Mouse (Mus musculus) E14TG2a.4 (cell line): ENCODE data around the gene Gm49396.

Source experiments
- H3K27me3 ChIP-seq: 2 replicates; pipeline ENCODE4 v1.6.1; 2014; ENCODE audit warnings: low read length, control low read depth; ENCODE audit not compliant: insufficient read depth
- H3K36me3 ChIP-seq: 2 replicates; pipeline ENCODE4 v1.6.1; 2014; ENCODE audit warnings: low read length, control low read depth; ENCODE audit not compliant: insufficient read depth
- H3K4me1 ChIP-seq: replicated peaks from 2 replicates; pipeline ENCODE4 v1.6.1; 2014; ENCODE audit warnings: low read depth, low read length, control low read depth
- H3K4me3 ChIP-seq: replicated peaks from 2 replicates; pipeline ENCODE4 v1.5.1; 2014; ENCODE audit warnings: mild to moderate bottlenecking, low read length
- H3K9me3 ChIP-seq: 2 replicates; pipeline ENCODE4 v1.6.1; 2014; ENCODE audit warnings: low read length, control low read depth
- CTCF ChIP-seq: conservative IDR thresholded peaks from 2 replicates; pipeline ENCODE4 v1.5.1; 2014; ENCODE audit warnings: low read length
- NANOG ChIP-seq: IDR thresholded peaks from 2 replicates; pipeline ENCODE4 v1.6.1; 2014; ENCODE audit warnings: borderline replicate concordance, low read length, mixed read lengths
- POU5F1 ChIP-seq: IDR thresholded peaks from 2 replicates; pipeline ENCODE4 v1.6.1; 2014; ENCODE audit warnings: low read length, borderline replicate concordance

Gm49396 gene

DNA sequence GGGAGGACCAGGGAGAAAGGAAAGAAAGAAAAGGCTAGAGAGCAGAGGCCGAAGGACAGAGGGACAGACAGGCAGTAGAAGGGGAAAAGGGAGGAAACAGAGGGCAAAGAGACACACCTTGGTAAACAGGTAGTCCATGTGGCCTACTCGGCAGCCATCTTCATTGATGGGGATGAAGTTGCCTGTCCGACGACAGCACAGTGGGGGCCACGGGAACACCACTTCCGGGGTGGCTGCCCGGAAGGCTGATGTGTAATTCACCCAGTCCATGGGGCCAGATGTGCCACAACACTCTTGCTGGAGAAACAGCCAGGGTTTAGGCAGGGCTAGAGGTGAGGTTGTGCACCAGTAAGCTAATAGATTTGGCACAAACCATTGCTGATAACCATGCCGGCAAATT, 41.8 kb downstream of the Gm49396 start:
- no peak for TF ChIP-seq POU5F1
- no peak for TF ChIP-seq CTCF
- no peak for TF ChIP-seq NANOG

DNA sequence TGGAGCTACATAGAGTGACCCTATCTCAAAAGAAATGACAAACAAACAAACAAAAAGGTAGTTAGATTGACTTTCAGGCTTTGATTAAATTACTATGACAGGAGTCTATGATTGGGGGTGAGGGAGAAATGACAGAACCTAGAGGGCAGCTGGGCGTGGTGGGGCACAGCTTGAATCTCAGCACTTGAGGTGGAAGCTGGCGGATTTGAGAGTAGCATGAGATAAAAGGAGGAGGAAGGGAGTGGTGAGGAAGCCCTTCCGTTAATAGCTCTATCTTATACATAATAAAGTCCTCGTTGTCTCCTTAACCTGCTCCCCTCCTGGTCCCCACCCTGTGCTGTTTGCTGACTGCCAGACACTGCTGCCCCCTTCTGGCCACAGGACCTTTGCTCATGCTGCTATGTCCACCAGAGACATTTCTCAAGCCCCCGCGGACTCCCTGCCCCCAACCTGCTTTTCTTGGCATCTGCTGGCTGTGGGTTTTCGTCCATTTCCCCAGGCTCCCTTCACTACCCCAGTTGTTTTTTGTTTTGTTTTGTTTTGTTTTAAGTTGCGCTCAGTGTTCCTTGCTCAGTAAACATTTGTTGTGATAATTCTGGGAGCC, 44.7 kb downstream of the Gm49396 start:
- Histone ChIP-seq H3K4me3 (peak overlapping the region; percentile 61), H3K4me1 (peaks cover 89% of the 10 kb centered on the region), H3K9me3 (no peaks in the 10 kb centered on the region), H3K27me3 (peaks cover 5% of the 10 kb centered on the region; the same call in 1 of the 2 replicates), H3K36me3 (no peaks in the 10 kb centered on the region; the same call in 1 of the 2 replicates)
- TF ChIP-seq POU5F1 (no peak), CTCF (peak; percentile 74), NANOG (peak; percentile 17; the same call in 1 of the 2 replicates)

More for the DNA sequence above, 41.8 kb downstream of the Gm49396 start:
- H3K9me3 ChIP-seq: no peaks in the 10 kb centered on the region
- H3K4me3 ChIP-seq: 0 out of 2 replicates have a peak overlapping the region, but pooled peaks have one; percentile 26
- peaks cover 98% of the 10 kb centered on the region for H3K4me1 ChIP-seq
- H3K36me3 ChIP-seq: no peaks in the 10 kb centered on the region; the same call in 1 of the 2 replicates
- no peaks in the 10 kb centered on the region for H3K27me3 ChIP-seq

DNA sequence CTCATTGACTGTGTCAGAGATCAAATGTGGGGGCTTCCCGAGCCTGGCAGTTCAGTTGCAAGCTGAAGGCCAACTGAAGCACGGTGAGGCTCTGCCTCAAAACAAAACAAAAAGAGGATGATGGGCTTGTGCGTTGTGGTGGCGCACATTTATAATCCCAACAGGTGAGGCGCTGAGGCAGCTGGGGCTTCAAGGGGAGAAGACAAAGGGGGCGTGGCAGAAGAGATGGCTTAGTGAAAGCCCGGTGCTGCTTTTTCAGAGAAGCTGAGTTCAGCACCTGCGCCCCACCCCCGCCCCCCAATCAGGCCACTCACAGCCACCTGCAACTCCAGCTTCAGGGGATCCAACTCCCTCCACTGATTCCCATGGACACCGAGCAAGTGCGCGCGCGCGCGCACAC, 45.3 kb downstream of the Gm49396 start:
- TF ChIP-seq CTCF: no peak
- no peak for TF ChIP-seq NANOG
- no peak for TF ChIP-seq POU5F1
- Histone ChIP-seq H3K9me3 (no peaks in the 10 kb centered on the region), H3K27me3 (peaks cover 5% of the 10 kb centered on the region; the same call in 1 of the 2 replicates), H3K4me3 (peak overlapping the region; percentile 61), H3K36me3 (no peaks in the 10 kb centered on the region; the same call in 1 of the 2 replicates), H3K4me1 (peaks cover 89% of the 10 kb centered on the region)

DNA sequence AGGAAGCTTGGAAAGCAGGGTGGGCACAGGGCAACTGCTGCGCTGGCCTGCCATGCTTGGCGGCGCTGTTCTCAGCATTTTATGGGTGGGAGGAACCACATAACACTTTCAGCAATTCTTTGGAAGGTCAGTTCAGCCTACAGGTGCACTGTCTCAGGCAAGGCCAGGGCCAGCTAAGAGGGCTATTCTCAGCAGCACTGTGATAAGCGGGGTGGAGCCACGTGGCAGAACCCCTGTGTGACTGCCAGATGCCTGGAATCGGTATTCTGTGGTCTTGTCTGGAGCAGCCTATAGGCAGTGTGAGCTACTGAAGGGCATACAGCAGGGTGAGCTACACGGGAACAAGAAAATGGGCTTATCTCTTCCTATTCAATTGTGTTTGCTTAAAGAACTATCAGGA, 46.9 kb downstream of the Gm49396 start:
- Histone ChIP-seq H3K9me3 (0 out of 2 replicates have a peak, but pooled peaks cover 2% of the 10 kb centered on the region), H3K36me3 (no peaks in the 10 kb centered on the region; the same call in 1 of the 2 replicates), H3K27me3 (peaks cover 5% of the 10 kb centered on the region; the same call in 1 of the 2 replicates), H3K4me1 (peaks cover 73% of the 10 kb centered on the region), H3K4me3 (peak overlapping the region; percentile 57)
- TF ChIP-seq NANOG (no peak), CTCF (peak; percentile 10; the same call in 1 of the 2 replicates)

DNA sequence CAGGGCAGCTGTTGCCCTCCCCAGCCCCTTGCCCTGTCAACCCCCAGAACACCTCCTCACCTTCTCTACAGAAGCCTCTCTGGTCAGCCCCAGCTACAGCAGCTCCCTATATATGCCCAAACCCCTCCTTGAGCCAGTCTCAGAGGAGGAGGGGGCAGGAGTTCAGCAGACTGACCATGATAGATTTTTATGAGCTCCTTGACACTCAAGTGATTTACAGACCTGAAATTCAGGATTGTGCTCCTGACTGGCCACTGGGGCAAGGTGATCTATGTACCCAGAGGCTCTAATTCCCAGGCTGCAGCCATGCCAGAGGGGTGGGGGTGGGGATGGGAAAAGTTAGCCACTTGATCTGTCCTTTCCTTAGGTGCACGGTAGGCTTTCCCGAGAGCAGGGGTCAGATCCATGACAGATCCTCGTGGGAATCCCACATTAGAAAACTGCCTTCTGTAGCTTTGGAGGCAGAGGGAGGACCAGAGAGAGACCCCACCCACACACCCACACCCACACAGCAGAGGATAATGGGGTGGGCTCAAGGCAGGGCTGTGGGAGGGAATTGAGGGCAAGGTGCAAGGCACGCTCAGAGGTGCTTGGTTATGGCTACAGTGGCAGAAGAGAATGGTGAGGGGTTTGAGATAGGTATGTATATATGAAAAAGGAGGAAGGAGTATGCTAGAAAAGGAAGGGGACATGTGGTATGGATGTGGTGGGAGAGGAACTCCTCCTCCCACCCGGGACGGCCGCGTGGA, 49.7 kb downstream of the Gm49396 start, which contains the start of gene Upk1a:
Gene Upk1a (minus strand): TSS at position 194 of the 749 bp plus-strand sequence.
- Histone ChIP-seq H3K4me3 (no peak within 1 kb of the TSS), H3K9me3 (0 out of 2 replicates have a peak, but pooled peaks cover 4% of the 10 kb centered on the region), H3K27me3 (peaks cover 5% of the 10 kb centered on the region; the same call in 1 of the 2 replicates), H3K4me1 (peaks cover 70% of the 10 kb centered on the region), H3K36me3 (peaks cover 21% of the 10 kb centered on the region)
- TF ChIP-seq NANOG (no peak), POU5F1 (no peak), CTCF (no peak)

DNA sequence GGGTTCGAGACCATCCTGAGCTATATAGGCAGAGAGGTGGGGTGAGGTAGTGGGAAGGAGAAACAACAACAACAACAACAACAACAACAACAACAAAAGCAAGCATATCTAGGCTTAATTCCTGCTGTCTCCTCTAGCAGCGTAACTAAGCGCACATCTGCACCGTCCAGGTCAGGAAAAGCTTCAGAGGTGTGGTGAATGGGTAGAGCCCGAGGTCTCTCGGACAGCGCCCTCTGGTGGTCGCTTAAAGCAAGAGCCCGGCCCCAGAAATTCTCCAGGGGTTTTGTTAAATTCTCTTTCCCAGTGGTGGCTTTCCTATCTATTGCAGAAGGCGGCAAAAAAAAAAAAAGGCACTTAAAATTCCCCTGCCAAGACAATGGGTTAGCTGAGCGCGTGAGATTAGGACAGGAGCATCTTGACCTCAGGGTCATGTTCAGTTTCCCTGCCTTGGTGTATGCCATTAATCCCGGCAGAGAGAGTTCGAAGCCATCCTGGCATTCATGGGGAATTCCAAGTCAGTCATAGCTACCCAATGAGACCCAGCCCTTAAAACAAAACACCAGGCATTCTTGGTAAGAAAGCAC, 50.5 kb downstream of the Gm49396 start:
- peaks cover 29% of the 10 kb centered on the region for H3K36me3 ChIP-seq
- TF ChIP-seq CTCF (peak; percentile 59), POU5F1 (no peak), NANOG (no peak)
- H3K27me3 ChIP-seq: peaks cover 5% of the 10 kb centered on the region; the same call in 1 of the 2 replicates
- 0 out of 2 replicates have a peak, but pooled peaks cover 4% of the 10 kb centered on the region for H3K9me3 ChIP-seq
- peaks cover 68% of the 10 kb centered on the region for H3K4me1 ChIP-seq
- no peak overlapping the region for H3K4me3 ChIP-seq

DNA sequence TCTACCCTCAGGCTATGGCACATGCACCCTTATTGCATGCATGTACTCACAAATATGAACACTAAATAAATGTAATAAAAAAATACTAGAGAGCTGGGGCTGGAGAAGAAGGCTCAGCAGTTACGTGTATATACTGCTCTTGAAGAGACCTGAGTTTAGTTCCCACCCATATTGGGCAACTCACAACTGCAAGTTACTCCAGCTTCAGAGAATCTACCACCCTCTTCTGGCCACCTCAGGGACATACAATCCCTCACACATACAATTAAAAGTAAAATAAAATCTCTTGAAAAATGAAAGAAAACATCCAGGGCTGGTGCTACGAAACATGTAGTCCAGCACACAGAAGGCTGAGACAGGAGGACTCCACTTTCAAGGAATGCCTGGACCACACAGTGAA, 51.3 kb downstream of the Gm49396 start:
- peaks cover 66% of the 10 kb centered on the region for H3K4me1 ChIP-seq
- no peak overlapping the region for H3K4me3 ChIP-seq
- peaks cover 36% of the 10 kb centered on the region for H3K36me3 ChIP-seq
- 0 out of 2 replicates have a peak, but pooled peaks cover 4% of the 10 kb centered on the region for H3K9me3 ChIP-seq
- no peak for TF ChIP-seq NANOG
- peak; percentile 18; the same call in 1 of the 2 replicates for TF ChIP-seq CTCF
- H3K27me3 ChIP-seq: peaks cover 5% of the 10 kb centered on the region; the same call in 1 of the 2 replicates

DNA sequence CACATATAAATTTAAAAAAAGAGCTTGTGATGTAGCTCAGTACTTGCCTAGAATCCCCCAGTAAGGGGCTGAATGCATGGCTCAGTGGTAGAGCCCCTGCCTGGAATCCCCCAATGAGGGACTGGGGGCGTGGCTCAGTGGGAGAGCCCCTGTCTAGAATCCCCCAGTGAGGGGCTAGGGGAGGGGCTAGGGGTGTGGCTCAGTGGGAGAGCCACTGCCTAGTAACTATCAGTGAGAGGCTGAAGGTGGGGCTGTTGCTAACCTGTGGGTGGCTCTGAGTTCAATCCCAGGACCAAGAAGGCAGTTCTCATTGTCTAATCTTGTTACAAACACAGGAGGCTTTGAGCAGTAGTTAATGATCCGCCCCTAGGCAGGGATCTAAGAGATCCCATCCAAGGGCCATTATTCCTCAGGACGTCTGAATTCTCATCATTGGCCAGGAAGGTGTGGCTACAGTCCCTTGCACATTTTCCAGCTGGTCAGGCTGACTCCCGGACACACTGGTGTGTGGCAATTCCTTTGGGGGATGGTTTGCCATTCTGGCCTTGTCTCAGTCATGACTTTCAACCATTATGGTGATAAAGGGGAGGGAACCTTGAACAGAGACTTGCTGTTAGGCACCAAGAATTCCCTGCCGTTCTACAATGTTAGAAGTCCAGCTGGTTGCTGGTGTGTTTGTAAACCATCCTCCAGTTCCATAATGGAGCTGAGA, 52.1 kb downstream of the Gm49396 start:
- TF ChIP-seq CTCF: no peak
- TF ChIP-seq POU5F1: no peak
- TF ChIP-seq NANOG: no peak
- Histone ChIP-seq H3K4me3 (no peak overlapping the region), H3K4me1 (peaks cover 63% of the 10 kb centered on the region), H3K36me3 (peaks cover 37% of the 10 kb centered on the region), H3K9me3 (0 out of 2 replicates have a peak, but pooled peaks cover 4% of the 10 kb centered on the region), H3K27me3 (peaks cover 5% of the 10 kb centered on the region; the same call in 1 of the 2 replicates)
